Mouse (Mus musculus): ENCODE measurements around the gene Mapk8ip2. TPM values are rescaled to one million over a fixed set of nuclear protein-coding genes. Genes with fewer than 3 reads are reported as not detected.

Gene Mapk8ip2
- total and polyA plus RNA-seq, 2 experiments from 2014 or later, result 0.23 to 0.84 TPM

GRCm38 (mm10) chr15:89497391-89498048 lies 43.8 kb downstream of the Mapk8ip2 start:
- Histone ChIP-seq H3K27ac (ENCODE audit: low read depth) (peak overlapping the region; percentile 84), H3K9ac (replicated peaks; ENCODE audit: low read depth, low read length) (peak overlapping the region; percentile 54), H3K4me3 (ENCODE audit: low read depth, low read length) (peak overlapping the region; percentile 73), H3K4me1 (ENCODE audit: control insufficient read depth, insufficient read depth) (no peaks in the 10 kb centered on the region; the same call in 1 of the 2 replicates), H3K27me3 (ENCODE audit: control insufficient read depth, insufficient read depth, low read length) (peaks cover 52% of the 10 kb centered on the region), H3K36me3 (replicated peaks; ENCODE audit: control insufficient read depth, insufficient read depth, low read length) (no peaks in the 10 kb centered on the region), H3K9me3 (replicated peaks; ENCODE audit: control insufficient read depth, low read length) (0 out of 2 replicates have a peak, but pooled peaks cover under 1% of the 10 kb centered on the region), H3K4me2 (ENCODE audit: low read depth, low read length) (no peak overlapping the region)
- DNase-seq (ENCODE audit: low spot score), result peak; percentile 81
- no peak for TF ChIP-seq CTCF (IDR thresholded peaks at IDR 0.05; ENCODE audit: low read depth)
- TF ChIP-seq EP300 (IDR thresholded peaks at IDR 0.05; ENCODE audit: low read depth), result peak; percentile 99
- WGBS, result 30% methylated on average over 4 of the region's 4 CpGs
- ATAC-seq (ENCODE audit: insufficient read depth, low read depth), result peak; percentile 84

DNA sequence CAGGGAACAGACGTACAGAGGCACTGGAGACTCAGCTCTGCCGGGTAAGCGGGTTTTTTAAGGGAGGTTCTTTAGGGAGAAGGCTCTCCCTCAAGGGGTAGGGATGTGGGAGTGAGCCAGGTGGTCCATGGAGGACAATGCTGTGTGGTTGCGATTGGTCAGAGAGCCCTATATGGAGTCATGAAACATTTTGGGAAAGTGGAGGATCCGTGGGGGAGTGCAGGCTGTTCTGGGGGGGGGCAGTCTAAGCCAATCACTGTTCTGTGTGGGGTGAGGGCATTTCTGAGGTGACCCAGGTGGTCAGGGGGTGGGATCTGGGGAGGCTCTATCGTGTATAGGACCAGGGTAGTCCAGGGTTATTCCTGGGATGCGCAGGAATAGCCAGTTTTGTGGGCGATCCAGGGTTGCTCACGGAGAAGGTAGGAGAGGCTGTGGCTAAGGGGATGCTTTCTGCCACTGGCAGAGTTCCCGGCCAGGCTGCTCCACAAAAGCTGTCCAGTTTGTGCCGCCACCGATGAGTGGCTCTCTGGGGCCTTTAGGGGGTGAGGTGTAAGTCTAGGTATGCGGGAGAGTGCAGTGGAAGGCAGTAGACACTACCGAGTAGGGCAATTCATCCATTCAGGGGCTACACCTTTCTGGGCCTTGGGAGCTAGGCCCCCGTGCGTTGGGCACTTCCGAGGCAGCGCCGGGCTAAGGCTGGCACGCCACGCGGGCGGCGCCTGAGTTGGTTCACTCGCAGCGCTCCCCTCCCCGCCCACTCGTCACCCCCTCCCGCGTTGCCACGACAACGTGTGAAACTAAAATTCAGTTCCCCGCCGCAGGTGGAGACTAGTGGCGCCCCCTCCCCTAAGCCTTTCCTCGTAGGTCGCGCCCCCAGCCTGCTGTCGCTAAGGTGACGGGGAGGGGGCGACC lies 44.6 kb downstream of the Mapk8ip2 start:
- ATAC-seq (ENCODE audit: insufficient read depth, low read depth) (peak; percentile 16), DNase-seq (ENCODE audit: low spot score) (no peak)
- no peaks in the 10 kb centered on the region for H3K36me3 ChIP-seq (replicated peaks; ENCODE audit: control insufficient read depth, insufficient read depth, low read length)

GRCm38 (mm10) chr15:89498961-89499688 lies 45.4 kb downstream of the Mapk8ip2 start, which contains the start of gene Shank3:
TSS of gene Shank3 (plus strand) at chr15:89499623.
- WGBS, result under 1% methylated on average over 27 of the region's 72 CpGs
- H3K9me3 ChIP-seq (replicated peaks; ENCODE audit: control insufficient read depth, low read length), result no peaks in the 10 kb centered on the region
- peak; percentile 14 for ATAC-seq (ENCODE audit: insufficient read depth, low read depth)
- H3K27ac ChIP-seq (ENCODE audit: low read depth), result peak within 1 kb of the TSS; percentile 84
- no peaks in the 10 kb centered on the region; the same call in 1 of the 2 replicates for H3K4me1 ChIP-seq (ENCODE audit: control insufficient read depth, insufficient read depth)
- no peak for TF ChIP-seq EP300 (IDR thresholded peaks at IDR 0.05; ENCODE audit: low read depth)
- TF ChIP-seq CTCF (IDR thresholded peaks at IDR 0.05; ENCODE audit: low read depth), result no peak
- peak within 1 kb of the TSS; percentile 81 for H3K4me2 ChIP-seq (ENCODE audit: low read depth, low read length)
- H3K27me3 ChIP-seq (ENCODE audit: control insufficient read depth, insufficient read depth, low read length), result peaks cover 52% of the 10 kb centered on the region
- H3K9ac ChIP-seq (replicated peaks; ENCODE audit: low read depth, low read length), result peak within 1 kb of the TSS; percentile 54
- DNase-seq (ENCODE audit: low spot score), result no peak
- H3K36me3 ChIP-seq (replicated peaks; ENCODE audit: control insufficient read depth, insufficient read depth, low read length), result 0 out of 2 replicates have a peak, but pooled peaks cover 5% of the 10 kb centered on the region
- peak within 1 kb of the TSS; percentile 73 for H3K4me3 ChIP-seq (ENCODE audit: low read depth, low read length)

More for the DNA sequence above, 44.6 kb downstream of the Mapk8ip2 start:
- Histone ChIP-seq H3K9me3 (replicated peaks; ENCODE audit: control insufficient read depth, low read length) (no peaks in the 10 kb centered on the region), H3K27ac (ENCODE audit: low read depth) (peak overlapping the region; percentile 84), H3K9ac (replicated peaks; ENCODE audit: low read depth, low read length) (peak overlapping the region; percentile 54), H3K27me3 (ENCODE audit: control insufficient read depth, insufficient read depth, low read length) (peaks cover 52% of the 10 kb centered on the region), H3K4me1 (ENCODE audit: control insufficient read depth, insufficient read depth) (no peaks in the 10 kb centered on the region; the same call in 1 of the 2 replicates), H3K4me3 (ENCODE audit: low read depth, low read length) (peak overlapping the region; percentile 73), H3K4me2 (ENCODE audit: low read depth, low read length) (peak overlapping the region; percentile 81)
- WGBS, result 3% methylated on average over 39 of the region's 41 CpGs
- TF ChIP-seq EP300 (IDR thresholded peaks at IDR 0.05; ENCODE audit: low read depth) (no peak), CTCF (IDR thresholded peaks at IDR 0.05; ENCODE audit: low read depth) (no peak)

- Histone ChIP-seq H3K27ac (ENCODE audit: low read depth) (peak overlapping the region; percentile 51; the same call in 1 of the 2 replicates), H3K9ac (replicated peaks; ENCODE audit: low read depth, low read length) (peak overlapping the region; percentile 54), H3K4me2 (ENCODE audit: low read depth, low read length) (peak overlapping the region; percentile 81), H3K4me1 (ENCODE audit: control insufficient read depth, insufficient read depth) (no peaks in the 10 kb centered on the region; the same call in 1 of the 2 replicates), H3K36me3 (replicated peaks; ENCODE audit: control insufficient read depth, insufficient read depth, low read length) (0 out of 2 replicates have a peak, but pooled peaks cover 5% of the 10 kb centered on the region), H3K27me3 (ENCODE audit: control insufficient read depth, insufficient read depth, low read length) (peaks cover 52% of the 10 kb centered on the region), H3K4me3 (ENCODE audit: low read depth, low read length) (peak overlapping the region; percentile 73), H3K9me3 (replicated peaks; ENCODE audit: control insufficient read depth, low read length) (no peaks in the 10 kb centered on the region)
- TF ChIP-seq CTCF (IDR thresholded peaks at IDR 0.05; ENCODE audit: low read depth), result no peak
- TF ChIP-seq EP300 (IDR thresholded peaks at IDR 0.05; ENCODE audit: low read depth), result no peak
- WGBS, result 0% methylated on average over 29 of the region's 60 CpGs
- DNase-seq (ENCODE audit: low spot score) (no peak), ATAC-seq (ENCODE audit: insufficient read depth, low read depth) (peak; percentile 15; the same call in 1 of the 2 replicates)
Observed at GRCm38 (mm10) chr15:89499784-89500220, 46.1 kb downstream of the Mapk8ip2 start.
